ENCODE assay signal across 12 mouse cellular contexts in the genomic region with DNA sequence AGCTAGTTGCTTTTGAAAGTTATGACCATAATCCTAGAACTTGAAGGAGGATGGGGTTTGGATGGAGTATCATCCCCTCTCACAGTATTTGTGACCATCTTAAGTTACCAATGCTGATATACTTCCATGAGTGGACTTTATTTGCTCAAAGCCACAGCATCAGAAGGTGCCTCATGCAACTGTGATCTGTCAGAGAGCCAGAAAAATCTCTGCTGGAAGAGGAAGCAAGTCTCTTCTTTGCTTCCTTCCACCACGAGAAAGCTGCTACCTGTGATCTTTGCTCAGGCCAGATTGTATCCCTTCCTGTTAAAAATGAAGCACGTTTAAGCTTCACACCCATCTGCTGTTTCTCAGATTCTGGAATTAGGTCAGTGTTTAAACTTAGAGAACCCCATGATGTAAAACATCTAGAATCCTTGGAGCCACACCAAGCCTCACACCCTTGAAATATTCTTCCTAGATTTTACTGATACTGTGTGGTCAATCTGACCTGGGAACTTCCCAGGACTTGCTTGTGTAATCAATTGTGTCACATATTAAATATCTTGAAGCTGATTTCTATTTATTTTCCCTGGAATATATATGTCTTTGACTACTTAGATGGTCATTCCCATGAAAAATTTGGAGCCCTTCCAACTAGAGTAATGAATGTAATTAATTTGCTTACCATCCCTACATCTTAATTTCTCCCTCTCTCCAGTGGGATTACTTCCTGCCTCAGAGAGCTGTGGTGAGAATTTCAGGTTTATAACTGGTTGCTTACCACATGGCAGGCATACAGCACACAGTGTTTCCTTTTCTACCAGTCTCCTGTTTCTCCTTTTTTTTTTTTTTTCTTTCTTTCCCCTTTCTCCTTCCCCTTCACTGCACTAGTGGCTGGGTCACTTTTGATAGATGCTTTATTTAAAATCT. TPM values are rescaled to one million over a fixed set of nuclear protein-coding genes. Genes with fewer than 3 reads are reported as not detected.
DNase-seq lines count a peak whose midpoint lies in the region; ATAC-seq and TF ChIP-seq lines count a peak whose summit lies in the region.
"Had no signal": no experiment of that assay in that cellular context is flagged by ENCODE, and none has a peak within 500 bp of the region (broad histone marks: within the 10 kb centered on the region; RNA-seq: fewer than 3 reads in every experiment).

No protein-coding gene starts in this region.

- 61% methylated on average over 2 of the region's 2 CpGs for WGBS in forebrain, embryonic 13.5 days
- WGBS in forebrain, embryonic 16.5 days = 39% methylated on average over 2 of the region's 2 CpGs
- WGBS in neural tube, embryonic 12.5 days = 76% methylated on average over 2 of the region's 2 CpGs
- WGBS in neural tube, embryonic 15.5 days = 56% methylated on average over 2 of the region's 2 CpGs
- 59% methylated on average over 2 of the region's 2 CpGs for WGBS in forebrain, embryonic 14.5 days
- WGBS in stomach, postnatal 0 days = 32% methylated on average over 2 of the region's 2 CpGs

- no peak overlapping the region for H3K27ac ChIP-seq in forebrain, embryonic 13.5 days
- no peak overlapping the region for H3K27ac ChIP-seq in forebrain, embryonic 16.5 days (ENCODE audit: low read length)
- H3K27ac ChIP-seq in neural tube, embryonic 12.5 days = no peak overlapping the region
- H3K27ac ChIP-seq in neural tube, embryonic 15.5 days (replicated peaks) = no peak overlapping the region
- no peak overlapping the region for H3K27ac ChIP-seq in forebrain, embryonic 14.5 days (ENCODE audit: low read depth, low read length)
- 0 out of 2 replicates have a peak overlapping the region, but pooled peaks have one; percentile 24 for H3K27ac ChIP-seq in stomach, postnatal 0 days (replicated peaks)
- H3K27ac ChIP-seq: limb, embryonic 15.5 days had no signal

- no peak for DNase-seq in forebrain, embryonic 14.5 days (ENCODE audit: low spot score)
- no peak for DNase-seq in stomach, postnatal 0 days (ENCODE audit: low spot score)
- DNase-seq in thymus, postnatal 0 days (ENCODE audit: low spot score) = no peak
- no peak for DNase-seq in urinary bladder, postnatal 10 days (ENCODE audit: low spot score)
- DNase-seq: B cell, adult 2 months; layer of hippocampus, postnatal 36 days had no signal

- no peaks in the 10 kb centered on the region for H3K27me3 ChIP-seq in forebrain, embryonic 13.5 days
- no peaks in the 10 kb centered on the region for H3K27me3 ChIP-seq in forebrain, embryonic 16.5 days (replicated peaks; ENCODE audit: control insufficient read depth, insufficient read depth, low read length)
- H3K27me3 ChIP-seq in neural tube, embryonic 12.5 days (replicated peaks) = no peaks in the 10 kb centered on the region
- H3K27me3 ChIP-seq in neural tube, embryonic 15.5 days (replicated peaks) = no peaks in the 10 kb centered on the region
- H3K27me3 ChIP-seq in forebrain, embryonic 14.5 days (replicated peaks; ENCODE audit: control insufficient read depth, insufficient read depth, low read length) = no peaks in the 10 kb centered on the region
- no peaks in the 10 kb centered on the region for H3K27me3 ChIP-seq in stomach, postnatal 0 days (ENCODE audit: control insufficient read depth, insufficient read depth, low read length)
- H3K27me3 ChIP-seq: limb, embryonic 15.5 days had no signal

- no peak overlapping the region for H3K9ac ChIP-seq in forebrain, embryonic 13.5 days
- H3K9ac ChIP-seq in forebrain, embryonic 16.5 days (replicated peaks; ENCODE audit: low read depth, low read length) = no peak overlapping the region
- no peak overlapping the region for H3K9ac ChIP-seq in neural tube, embryonic 12.5 days
- H3K9ac ChIP-seq in neural tube, embryonic 15.5 days (replicated peaks) = no peak overlapping the region
- no peak overlapping the region for H3K9ac ChIP-seq in forebrain, embryonic 14.5 days (ENCODE audit: low read length)
- H3K9ac ChIP-seq in stomach, postnatal 0 days (ENCODE audit: low read length) = no peak overlapping the region
- H3K9ac ChIP-seq: limb, embryonic 15.5 days had no signal

- no peaks in the 10 kb centered on the region for H3K36me3 ChIP-seq in forebrain, embryonic 13.5 days (ENCODE audit: poor library complexity, severe bottlenecking)
- H3K36me3 ChIP-seq in forebrain, embryonic 16.5 days (ENCODE audit: control insufficient read depth, insufficient read depth) = no peaks in the 10 kb centered on the region
- no peaks in the 10 kb centered on the region for H3K36me3 ChIP-seq in neural tube, embryonic 12.5 days
- no peaks in the 10 kb centered on the region for H3K36me3 ChIP-seq in neural tube, embryonic 15.5 days
- no peaks in the 10 kb centered on the region for H3K36me3 ChIP-seq in forebrain, embryonic 14.5 days (ENCODE audit: control insufficient read depth, insufficient read depth, low read length)
- no peaks in the 10 kb centered on the region for H3K36me3 ChIP-seq in stomach, postnatal 0 days (ENCODE audit: control insufficient read depth, insufficient read depth, low read length)
- H3K36me3 ChIP-seq: G1E; limb, embryonic 15.5 days had no signal

- H3K4me2 ChIP-seq in forebrain, embryonic 13.5 days = no peak overlapping the region
- H3K4me2 ChIP-seq in forebrain, embryonic 16.5 days (ENCODE audit: low read length) = no peak overlapping the region
- H3K4me2 ChIP-seq in neural tube, embryonic 12.5 days (replicated peaks) = no peak overlapping the region
- H3K4me2 ChIP-seq in neural tube, embryonic 15.5 days = no peak overlapping the region
- no peak overlapping the region for H3K4me2 ChIP-seq in forebrain, embryonic 14.5 days (ENCODE audit: low read length)
- H3K4me2 ChIP-seq in stomach, postnatal 0 days (replicated peaks; ENCODE audit: low read depth) = no peak overlapping the region
- H3K4me2 ChIP-seq: limb, embryonic 15.5 days had no signal

- no peaks in the 10 kb centered on the region for H3K9me3 ChIP-seq in forebrain, embryonic 13.5 days (replicated peaks)
- H3K9me3 ChIP-seq in forebrain, embryonic 16.5 days (ENCODE audit: control insufficient read depth, low read length) = no peaks in the 10 kb centered on the region
- no peaks in the 10 kb centered on the region for H3K9me3 ChIP-seq in neural tube, embryonic 12.5 days
- no peaks in the 10 kb centered on the region for H3K9me3 ChIP-seq in neural tube, embryonic 15.5 days (replicated peaks)
- H3K9me3 ChIP-seq in forebrain, embryonic 14.5 days (replicated peaks; ENCODE audit: control insufficient read depth, low read length) = no peaks in the 10 kb centered on the region
- no peaks in the 10 kb centered on the region for H3K9me3 ChIP-seq in stomach, postnatal 0 days (ENCODE audit: control insufficient read depth, low read length)
- H3K9me3 ChIP-seq: G1E; limb, embryonic 15.5 days had no signal

- H3K4me3 ChIP-seq in forebrain, embryonic 13.5 days = no peak overlapping the region
- no peak overlapping the region for H3K4me3 ChIP-seq in forebrain, embryonic 16.5 days (replicated peaks; ENCODE audit: low read length)
- no peak overlapping the region for H3K4me3 ChIP-seq in neural tube, embryonic 12.5 days
- H3K4me3 ChIP-seq in neural tube, embryonic 15.5 days (replicated peaks) = no peak overlapping the region
- H3K4me3 ChIP-seq in forebrain, embryonic 14.5 days (ENCODE audit: low read depth, low read length) = no peak overlapping the region
- H3K4me3 ChIP-seq in stomach, postnatal 0 days (ENCODE audit: low read depth, low read length) = no peak overlapping the region
- H3K4me3 ChIP-seq: limb, embryonic 15.5 days had no signal

- no peak for TF ChIP-seq EP300 in stomach, postnatal 0 days (optimal IDR thresholded peaks at IDR 0.05)

- peak; percentile 80 for ATAC-seq in forebrain, embryonic 13.5 days
- ATAC-seq in forebrain, embryonic 16.5 days = no peak; the same call in 1 of the 2 replicates
- ATAC-seq in neural tube, embryonic 12.5 days (ENCODE audit: low FRiP score, low read depth) = peak; percentile 48; the same call in 1 of the 2 replicates
- ATAC-seq in neural tube, embryonic 15.5 days (ENCODE audit: low FRiP score) = no peak
- ATAC-seq in forebrain, embryonic 14.5 days = peak; percentile 85
- no peak for ATAC-seq in stomach, postnatal 0 days (ENCODE audit: low FRiP score, low TSS enrichment)

- no peak for TF ChIP-seq CTCF in stomach, postnatal 0 days (IDR thresholded peaks at IDR 0.05; ENCODE audit: low read depth)

- peaks cover 14% of the 10 kb centered on the region; the same call in 1 of the 2 replicates for H3K4me1 ChIP-seq in forebrain, embryonic 13.5 days
- H3K4me1 ChIP-seq in forebrain, embryonic 16.5 days (replicated peaks; ENCODE audit: control insufficient read depth, insufficient read depth, low read length) = peaks cover 4% of the 10 kb centered on the region; the same call in 1 of the 2 replicates
- no peaks in the 10 kb centered on the region for H3K4me1 ChIP-seq in neural tube, embryonic 12.5 days
- H3K4me1 ChIP-seq in neural tube, embryonic 15.5 days = no peaks in the 10 kb centered on the region
- peaks cover 9% of the 10 kb centered on the region for H3K4me1 ChIP-seq in forebrain, embryonic 14.5 days (ENCODE audit: control insufficient read depth, insufficient read depth, low read length)
- H3K4me1 ChIP-seq in stomach, postnatal 0 days (replicated peaks; ENCODE audit: control insufficient read depth, insufficient read depth) = no peaks in the 10 kb centered on the region
- H3K4me1 ChIP-seq: limb, embryonic 15.5 days had no signal

RNA-seq across cellular contexts. Expression of gene Tmem229a, which starts 56.5 kb away (rescaled TPM):
- 0.98 and 1.6 TPM in 2 replicates for polyA plus RNA-seq in forebrain, embryonic 13.5 days (2015; fragmentation: Nextera tagmentation; extraction: Ambion mirVana)
- 1.6 and 2.2 TPM in 2 replicates for polyA plus RNA-seq in forebrain, embryonic 16.5 days (2015; fragmentation: Nextera tagmentation; extraction: Ambion mirVana)
- polyA plus RNA-seq in neural tube, embryonic 12.5 days (2016; fragmentation: Nextera tagmentation; extraction: Ambion mirVana) = 2.0 and 2.8 TPM in 2 replicates
- 4.4 and 4.7 TPM in 2 replicates for polyA plus RNA-seq in neural tube, embryonic 15.5 days (2015; fragmentation: Nextera tagmentation; extraction: Ambion mirVana)
- 1.7 and 2.3 TPM in 2 replicates for polyA plus RNA-seq in forebrain, embryonic 14.5 days (2014; fragmentation: Nextera tagmentation; extraction: Ambion mirVana)
- 0.96 and 1.0 TPM in 2 replicates for polyA plus RNA-seq in stomach, postnatal 0 days (2015; fragmentation: Nextera tagmentation; extraction: Ambion mirVana)
- polyA plus RNA-seq in thymus, postnatal 0 days (2015; fragmentation: Nextera tagmentation; extraction: Ambion mirVana) = 0.13 and 0.15 TPM in 2 replicates
- polyA plus RNA-seq: G1E had no signal

Comparison
In these comparisons a context has a peak if more than half of its experiments do, and no peak if none do; other contexts are left out.
1. ATAC-seq: peak in forebrain, embryonic 13.5 days (single experiment), neural tube, embryonic 12.5 days (single experiment) and forebrain, embryonic 14.5 days (single experiment); none in forebrain, embryonic 16.5 days (single experiment), neural tube, embryonic 15.5 days (single experiment) and stomach, postnatal 0 days (single experiment).